Mouse (Mus musculus) frontal cortex, postnatal 25 days (tissue): ENCODE data around the gene Aebp1.
A peak's percentile ranks its signal among the peaks of the same experiment; 100 is the strongest.
"Not testable (repeated sequence)": the region's sequence is repeated elsewhere in the genome, so short reads cannot be mapped to it uniquely, and the experiment has no call there.

Source experiments
- DNase-seq, 2 experiments: peaks; one replicate each; pipeline ENCODE4 v3.0.0; 2022; ENCODE audit warnings: low spot score in 2 of 2

Aebp1 gene

DNA sequence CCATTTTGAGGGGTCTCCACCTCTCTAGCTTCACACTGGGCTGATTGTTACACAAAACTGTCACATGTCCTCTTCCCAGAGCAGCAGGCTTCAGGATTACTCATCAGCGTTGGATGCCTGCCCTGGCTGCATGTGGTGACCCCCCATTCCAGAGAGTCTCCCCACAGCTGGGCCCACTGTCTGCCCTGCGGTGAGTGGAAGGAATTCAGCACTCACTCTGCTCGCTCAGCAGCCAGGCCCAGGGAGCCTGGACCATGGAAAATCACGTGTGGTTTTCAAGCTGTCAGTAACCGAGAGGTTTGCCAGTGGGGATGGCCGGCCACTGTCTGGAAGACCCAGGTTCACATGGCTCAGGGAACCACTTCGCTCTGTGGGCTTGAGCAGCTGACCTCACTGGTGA is 5.8 kb upstream of the Aebp1 start:
- no peak for DNase-seq

GRCm38 (mm10) chr11:5856479-5857130 is 5.1 kb upstream of the Aebp1 start:
- DNase-seq, result no peak

DNA sequence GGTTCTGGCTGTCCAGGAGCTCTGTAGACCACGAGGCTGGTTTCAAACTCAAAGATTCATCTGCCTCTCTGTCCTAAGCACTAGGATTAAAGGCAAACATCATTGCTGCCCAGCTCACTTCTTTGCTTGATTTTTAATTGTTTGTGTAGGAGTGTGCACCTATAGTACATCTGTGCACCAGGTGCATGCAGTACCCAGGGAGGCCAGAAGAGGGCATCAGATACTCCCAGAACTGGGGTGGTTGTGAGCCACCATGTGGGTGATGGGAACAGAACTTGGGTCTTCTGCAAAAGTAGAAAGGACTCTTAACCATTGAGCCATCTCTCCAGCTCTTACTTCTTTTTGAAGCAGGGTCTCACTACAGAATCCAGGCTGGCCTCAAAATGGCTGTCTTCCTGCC is 3.0 kb upstream of the Aebp1 start:
- no peak for DNase-seq

- DNase-seq, result no peak
These were observed 1.7 kb upstream of the Aebp1 start for GRCm38 (mm10) chr11:5859883-5860550.

GRCm38 (mm10) chr11:5860639-5861038 is 1.1 kb upstream of the Aebp1 start:
- no peak for DNase-seq

DNA sequence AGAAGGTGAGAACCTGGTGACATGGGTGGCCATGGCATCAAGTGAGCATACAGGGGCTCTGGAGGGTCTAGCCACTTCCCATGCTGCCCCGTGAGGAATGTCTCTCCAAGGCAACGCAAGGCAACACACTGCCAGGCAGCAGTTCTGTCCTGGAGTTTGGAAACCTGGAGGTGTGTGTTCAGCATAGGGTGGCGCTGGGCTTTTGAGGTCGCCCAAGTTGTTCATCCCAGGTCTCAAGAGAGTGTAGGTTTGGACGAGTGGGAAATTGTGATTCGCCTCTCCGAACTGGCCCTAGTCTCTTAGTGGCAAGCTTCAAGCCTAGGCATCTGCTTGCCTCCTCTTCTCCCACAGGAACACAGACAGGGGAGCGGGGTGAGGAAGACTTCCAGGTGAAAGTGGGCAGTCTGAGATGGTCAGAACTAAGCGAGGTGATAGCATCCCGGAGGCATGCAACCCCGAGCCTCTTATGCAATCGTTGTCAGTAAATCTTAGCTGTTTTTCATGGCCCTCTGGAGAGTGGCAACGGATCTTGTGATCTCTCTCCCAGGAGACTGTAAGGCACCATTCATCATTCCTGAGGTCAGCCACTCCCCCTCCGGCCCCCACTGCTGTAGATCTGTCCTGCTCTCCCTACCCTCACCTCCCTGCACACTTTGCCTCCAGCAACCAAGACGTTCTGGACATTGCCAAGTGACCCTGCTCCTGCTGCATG is 803 bp downstream of the Aebp1 start:
- DNase-seq, result no peak

GRCm38 (mm10) chr11:5867196-5867595 is 5.4 kb downstream of the Aebp1 start:
- no peak for DNase-seq

DNA sequence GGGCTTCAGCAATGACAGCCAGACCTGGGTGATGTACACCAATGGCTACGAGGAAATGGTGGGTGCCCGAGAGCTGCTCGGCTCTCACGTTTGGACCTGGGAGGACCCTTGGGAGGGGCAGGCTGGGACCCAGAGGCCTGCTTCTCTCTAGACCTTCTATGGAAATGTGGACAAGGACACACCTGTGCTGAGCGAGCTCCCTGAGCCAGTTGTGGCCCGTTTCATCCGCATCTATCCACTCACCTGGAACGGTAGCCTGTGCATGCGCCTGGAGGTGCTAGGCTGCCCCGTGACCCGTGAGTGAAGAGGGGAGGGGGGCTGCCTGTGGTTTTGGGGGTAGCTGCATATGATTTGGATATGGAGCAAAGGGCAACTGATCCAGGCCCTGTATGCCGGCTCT is 6.6 kb downstream of the Aebp1 start:
- no peak for DNase-seq

- DNase-seq, result no peak
These were observed 7.6 kb downstream of the Aebp1 start for GRCm38 (mm10) chr11:5869331-5869730.

GRCm38 (mm10) chr11:5870069-5870468 is 8.3 kb downstream of the Aebp1 start:
- DNase-seq, result no peak

GRCm38 (mm10) chr11:5872707-5873106 is 11.0 kb downstream of the Aebp1 start:
- DNase-seq, result no peak

DNA sequence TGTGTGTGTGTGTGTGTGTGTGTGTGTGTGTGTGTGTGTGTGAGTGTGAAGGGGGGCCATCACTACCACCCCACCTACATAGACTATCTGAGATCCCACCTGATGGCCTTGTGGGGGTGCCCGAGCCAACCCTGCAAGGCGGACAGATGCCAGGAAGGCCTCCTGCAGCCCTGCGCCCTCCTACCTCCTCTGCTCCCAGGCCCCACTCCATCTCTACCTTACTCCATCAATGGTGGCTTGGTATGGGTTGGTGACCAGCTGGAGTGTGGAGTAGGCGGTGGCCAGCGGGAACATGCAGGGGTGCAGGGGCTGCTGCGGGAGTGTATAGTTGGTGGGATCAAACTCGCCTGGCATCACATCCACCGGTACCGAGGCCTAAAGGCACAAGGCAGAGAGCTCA is 11.4 kb downstream of the Aebp1 start:
- no peak for DNase-seq

GRCm38 (mm10) chr11:5877421-5877820 is 15.7 kb downstream of the Aebp1 start:
- DNase-seq, result no peak

- DNase-seq, result peak; percentile 88 to 95
These were observed 16.3 kb downstream of the Aebp1 start, which contains the start of gene Pold2 for GRCm38 (mm10) chr11:5877921-5878526. TSS of gene Pold2 (minus strand) at chr11:5878292.

- DNase-seq, result no peak
These were observed 16.9 kb downstream of the Aebp1 start for GRCm38 (mm10) chr11:5878661-5879060.

DNA sequence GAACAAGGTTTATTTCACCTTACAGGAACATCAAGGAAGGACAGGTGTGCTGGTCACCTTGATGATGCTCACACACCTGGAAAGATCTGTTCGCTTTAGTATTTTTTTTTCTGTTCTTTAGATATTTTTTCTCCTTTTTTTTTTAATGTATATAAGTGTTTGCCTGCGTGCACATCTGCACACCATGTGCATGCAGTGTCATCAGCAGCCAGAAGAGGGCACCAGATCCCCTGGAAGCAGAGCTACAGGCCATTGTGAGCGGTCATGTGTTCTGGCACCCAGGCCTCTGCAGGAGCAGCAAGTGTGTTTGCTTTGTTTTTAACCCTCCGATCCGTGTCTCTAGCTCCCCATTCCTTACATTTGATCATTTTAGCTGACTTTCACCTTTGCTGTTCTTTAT is 18.2 kb downstream of the Aebp1 start:
- DNase-seq, result no peak

DNA sequence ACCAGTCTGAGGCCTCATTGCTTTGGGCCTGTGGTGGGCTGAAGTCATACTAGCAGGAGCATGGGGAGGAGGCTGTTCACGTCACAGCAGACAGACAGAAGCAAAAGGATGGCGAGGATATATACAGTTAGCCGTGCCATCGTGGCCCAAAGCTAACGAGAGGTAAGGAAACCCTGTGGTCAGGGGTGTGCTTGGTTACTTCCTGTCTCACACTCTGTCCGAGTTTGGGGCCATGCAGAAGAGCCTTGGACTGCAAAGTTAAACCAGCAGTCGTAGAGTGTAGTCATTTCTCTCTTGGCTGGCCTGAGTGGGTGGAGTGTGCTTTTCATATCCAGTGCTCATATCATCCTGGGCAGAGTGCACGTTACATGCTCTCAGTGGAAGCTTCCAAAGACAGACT is 20.8 kb downstream of the Aebp1 start:
- no peak for DNase-seq

DNA sequence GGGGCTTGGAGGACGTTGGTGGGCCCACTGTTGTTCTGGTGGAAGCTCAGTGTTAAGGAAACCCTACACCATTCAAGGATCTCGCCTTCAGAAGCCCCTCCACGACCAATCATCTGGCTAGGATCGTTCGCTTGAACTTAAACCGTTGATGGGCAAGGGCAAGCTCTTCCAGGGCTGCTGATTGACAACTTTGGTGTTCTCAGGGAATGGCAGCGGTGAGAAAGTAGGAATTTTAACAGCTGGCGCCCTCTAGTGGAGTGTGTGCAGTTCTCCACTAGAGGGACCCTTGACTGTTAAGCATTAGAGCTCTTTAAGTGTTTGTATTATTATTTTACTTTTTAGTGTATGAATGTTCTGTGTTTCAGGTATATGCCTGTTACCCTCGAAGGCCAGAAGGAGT is 24.4 kb downstream of the Aebp1 start:
- DNase-seq, result peak in 1 of 2 experiments; percentile 52

DNA sequence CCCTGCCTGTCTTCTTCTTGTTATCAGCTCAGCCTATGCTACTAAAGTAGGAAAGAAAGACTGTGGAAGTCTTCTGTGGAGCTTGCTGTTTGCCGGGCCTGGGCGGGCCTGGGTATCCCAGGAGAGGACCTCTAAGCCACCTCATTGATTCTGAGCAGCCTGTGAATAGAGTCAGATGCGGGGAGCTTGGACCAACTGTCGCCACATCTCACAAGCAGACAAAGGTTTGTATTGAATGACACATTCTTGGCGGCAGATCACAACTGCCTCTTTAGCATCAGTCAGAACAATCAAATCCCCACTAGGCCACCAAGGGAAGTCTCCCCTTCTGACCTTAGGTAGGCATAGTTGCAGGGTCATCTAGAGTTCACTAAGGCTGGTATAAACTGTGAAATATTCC is 25.5 kb downstream of the Aebp1 start:
- DNase-seq, result no peak

DNA sequence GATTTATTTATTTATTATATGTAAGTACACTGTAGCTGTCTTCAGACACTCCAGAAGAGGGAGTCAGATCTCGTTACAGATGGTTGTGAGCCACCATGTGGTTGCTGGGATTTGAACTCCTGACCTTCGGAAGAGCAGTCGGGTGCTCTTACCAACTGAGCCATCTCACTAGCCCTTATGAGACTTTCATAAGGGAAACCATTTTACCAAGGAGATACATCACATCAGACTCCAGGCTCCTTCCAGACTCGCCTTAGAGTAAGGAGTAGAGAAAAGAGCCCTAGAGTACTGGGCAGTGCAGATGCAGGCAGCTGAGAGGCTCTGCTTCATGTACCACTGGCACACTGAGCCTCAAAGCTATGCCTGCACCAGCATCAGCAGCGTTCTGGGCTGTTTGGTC is 26.8 kb downstream of the Aebp1 start:
- not testable (repeated sequence) for DNase-seq

GRCm38 (mm10) chr11:5892151-5892591 is 30.4 kb downstream of the Aebp1 start:
- no peak for DNase-seq

DNA sequence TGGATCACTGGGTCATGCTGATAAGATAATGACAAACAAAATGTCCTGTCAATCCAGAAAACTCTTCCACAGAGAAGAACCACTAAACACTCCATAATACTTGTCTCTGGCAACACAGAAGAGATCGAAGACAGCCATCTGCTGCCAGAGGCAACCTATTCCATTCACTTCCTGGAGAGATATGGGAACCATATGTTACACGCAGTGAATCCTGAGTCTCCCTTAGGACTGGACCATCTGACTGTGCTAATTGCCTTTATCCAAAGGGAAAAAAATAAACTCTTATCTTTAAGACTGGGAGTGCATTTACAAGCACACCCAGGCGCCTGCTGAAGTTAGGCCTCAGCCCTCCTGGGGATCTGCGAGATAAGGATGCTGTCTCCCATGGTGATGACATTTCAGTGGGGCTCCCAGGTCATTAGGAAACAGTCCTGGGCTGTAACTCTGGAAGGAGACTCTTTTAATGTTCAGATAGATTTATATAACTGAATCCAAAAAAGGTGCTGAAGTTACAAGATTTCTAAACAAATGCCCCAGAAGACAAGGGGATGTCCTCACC is 31.1 kb downstream of the Aebp1 start:
- DNase-seq, result no peak
